Mouse (Mus musculus) T-helper 1 cell (primary cell): ENCODE results near the gene Grifin.

Source experiments
- in situ Hi-C: fragments of 300-600 bp; cut with MboI, MseI; formaldehyde crosslinking; loops from one replicate; pipeline ENCODE4 v1.15.1; 2025; ENCODE audit warnings: high pct_unique_total_duplicates

The Grifin gene

GRCm38 (mm10) chr5:140564896-140565295 lies at the start of gene Grifin:
Gene Grifin (minus strand): TSS chr5:140565071.
- in situ Hi-C loops = loop anchor here (5.0 kb wide), 1 partner anchor 52 kb away; no protein-coding TSS in a partner anchor

DNA sequence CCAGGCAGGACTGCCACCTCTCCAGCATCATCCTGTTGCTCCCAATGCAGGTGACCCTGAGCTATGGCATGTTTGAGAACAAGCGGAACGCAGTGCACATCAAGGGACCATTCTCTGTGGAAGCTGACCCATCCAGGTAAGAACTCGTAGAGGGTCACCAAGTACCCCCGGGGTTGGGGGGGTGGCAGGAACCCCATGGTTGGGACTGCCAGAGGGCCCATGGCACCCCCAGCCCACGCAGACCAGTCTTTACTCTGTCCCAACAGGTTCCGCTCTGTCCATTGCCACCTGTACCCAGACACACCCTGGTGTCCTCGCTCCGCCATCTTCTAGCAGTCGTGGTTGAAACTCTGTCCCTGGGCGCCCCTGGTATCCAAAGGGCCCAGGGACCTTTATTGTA lies 49.3 kb upstream of the Grifin start:
- in situ Hi-C loops = no loop called here

- in situ Hi-C loops = no loop called here
These were observed 47.3 kb upstream of the Grifin start for GRCm38 (mm10) chr5:140612191-140612590.

GRCm38 (mm10) chr5:140611611-140612185 lies 46.8 kb upstream of the Grifin start:
- in situ Hi-C loops = no loop called here

- in situ Hi-C loops = no loop called here
These were observed 46.2 kb upstream of the Grifin start for GRCm38 (mm10) chr5:140611021-140611583.

DNA sequence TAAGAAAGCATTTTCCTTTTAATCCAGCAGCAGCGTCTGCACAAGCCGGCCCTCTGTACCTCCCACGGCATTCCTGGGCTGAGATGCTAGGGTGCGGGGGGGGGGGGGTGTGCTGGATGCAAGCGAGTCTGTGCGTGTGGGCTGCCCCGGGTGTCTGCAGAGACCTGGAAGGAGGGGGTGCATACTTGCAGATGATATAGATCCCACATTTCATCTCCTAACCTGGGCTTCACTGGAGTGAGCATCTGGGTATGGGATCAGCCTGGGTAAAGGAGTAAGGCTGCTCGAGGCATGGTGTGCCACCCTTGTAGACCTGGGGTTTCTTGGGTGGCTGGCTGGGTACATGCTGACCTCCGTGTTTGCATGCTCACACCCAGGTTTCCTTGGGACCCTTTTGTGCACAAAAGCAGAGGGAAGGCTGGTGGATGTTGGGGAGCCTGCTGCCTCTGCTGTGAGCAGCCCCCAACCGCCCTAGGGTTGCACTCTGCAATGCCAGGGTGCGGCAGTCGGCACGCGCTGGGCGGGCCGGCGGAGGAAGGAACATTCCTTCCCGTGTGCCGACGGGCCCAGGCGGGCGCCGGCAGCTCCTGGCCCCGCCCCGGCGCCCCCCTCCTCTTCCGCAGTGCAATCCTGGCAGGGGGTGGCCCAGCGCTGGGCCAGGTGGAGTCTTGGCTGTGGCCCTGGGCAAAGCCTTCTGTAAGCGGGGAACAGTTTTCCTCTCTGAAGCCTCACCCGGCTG lies 45.6 kb upstream of the Grifin start:
- in situ Hi-C loops = no loop called here

DNA sequence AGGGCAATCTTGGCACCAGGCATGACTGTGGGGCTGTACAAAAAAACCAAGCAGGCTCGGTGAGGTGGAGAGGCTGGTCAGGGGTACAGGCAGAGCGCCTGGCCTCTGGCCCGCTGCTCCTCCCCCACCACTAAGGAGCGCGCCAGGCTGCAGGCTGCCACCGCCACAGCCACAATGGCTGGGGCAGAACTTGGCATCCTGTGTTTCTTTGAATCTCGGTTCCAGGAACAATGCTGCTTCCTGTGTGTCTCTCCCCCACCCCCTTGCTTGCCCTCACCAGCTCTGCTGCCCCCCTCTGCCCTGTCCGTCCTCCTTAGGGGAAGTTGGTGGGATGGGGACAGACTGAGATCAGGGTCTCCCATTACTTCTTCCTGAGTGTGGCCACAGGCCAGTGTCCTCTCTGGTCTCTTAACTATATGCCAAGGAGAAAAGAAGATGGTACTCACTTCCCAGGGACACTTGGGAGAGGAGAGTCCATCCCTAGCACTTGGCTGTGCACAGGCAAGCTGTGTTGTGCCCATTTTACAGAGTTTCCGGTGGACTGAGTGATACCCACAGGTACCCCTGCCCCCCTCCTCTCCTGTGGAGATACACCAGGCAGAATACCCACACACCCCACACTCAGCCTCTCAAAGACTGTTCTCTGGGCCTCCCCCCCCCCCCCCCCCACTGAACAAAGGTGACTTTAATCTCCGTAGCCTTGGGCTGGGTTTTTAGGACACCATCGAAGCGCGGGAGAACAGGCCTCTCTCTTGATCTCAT lies 44.8 kb upstream of the Grifin start:
- in situ Hi-C loops = no loop called here

DNA sequence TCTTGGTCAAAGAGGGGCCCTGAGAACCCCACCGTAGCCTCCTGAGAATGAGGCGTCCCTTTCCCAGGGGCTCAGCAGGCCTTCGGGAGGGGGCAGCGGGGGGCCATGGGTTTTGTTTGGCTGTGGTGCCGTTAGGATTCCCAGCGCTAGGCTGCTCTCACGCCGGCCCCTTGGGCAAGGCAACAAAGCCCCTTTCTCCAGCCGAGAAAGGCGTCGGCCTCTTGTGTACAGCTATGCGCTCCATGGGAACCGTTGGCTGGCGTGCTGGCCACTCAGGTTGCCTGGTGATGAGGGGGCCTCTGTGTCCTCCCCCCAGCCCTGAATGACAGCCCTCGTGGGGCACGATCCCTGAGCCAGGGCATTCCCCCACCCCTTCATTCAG lies 43.8 kb upstream of the Grifin start:
- in situ Hi-C loops = no loop called here

GRCm38 (mm10) chr5:140607836-140608633 lies 43.2 kb upstream of the Grifin start:
- in situ Hi-C loops = no loop called here

DNA sequence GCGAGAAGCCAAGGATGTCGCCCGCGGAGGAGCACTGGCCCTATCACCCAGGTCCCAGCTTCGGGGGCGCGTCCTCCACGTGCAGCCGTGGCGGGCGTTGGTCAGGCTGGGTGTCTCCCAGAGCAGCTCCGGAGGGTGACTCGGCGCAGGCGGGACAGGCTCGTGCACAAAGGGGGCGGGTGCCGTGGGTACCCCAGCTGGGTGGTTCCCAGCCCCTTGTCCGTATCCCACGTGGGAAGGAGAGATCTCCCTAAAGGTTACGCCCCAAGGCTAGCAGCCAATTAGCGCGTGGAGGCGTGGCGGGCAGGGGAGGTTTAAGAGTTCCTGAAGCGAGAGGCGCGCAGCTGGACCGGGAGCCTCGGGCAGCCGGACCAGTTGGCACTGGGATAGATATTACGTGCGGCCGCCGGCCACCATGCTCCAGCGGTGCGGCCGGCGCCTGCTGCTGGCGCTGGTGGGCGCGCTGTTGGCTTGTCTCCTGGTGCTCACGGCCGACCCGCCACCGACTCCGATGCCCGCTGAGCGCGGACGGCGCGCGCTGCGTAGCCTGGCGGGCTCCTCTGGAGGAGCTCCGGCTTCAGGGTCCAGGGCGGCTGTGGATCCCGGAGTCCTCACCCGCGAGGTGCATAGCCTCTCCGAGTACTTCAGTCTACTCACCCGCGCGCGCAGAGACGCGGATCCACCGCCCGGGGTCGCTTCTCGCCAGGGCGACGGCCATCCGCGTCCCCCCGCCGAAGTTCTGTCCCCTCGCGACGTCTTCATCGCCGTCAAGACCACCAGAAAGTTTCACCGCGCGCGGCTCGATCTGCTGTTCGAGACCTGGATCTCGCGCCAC lies 42.3 kb upstream of the Grifin start, which contains the start of gene Lfng:
Gene Lfng (plus strand): TSS at position 320 of the 835 bp plus-strand sequence.
- in situ Hi-C loops = no loop called here

DNA sequence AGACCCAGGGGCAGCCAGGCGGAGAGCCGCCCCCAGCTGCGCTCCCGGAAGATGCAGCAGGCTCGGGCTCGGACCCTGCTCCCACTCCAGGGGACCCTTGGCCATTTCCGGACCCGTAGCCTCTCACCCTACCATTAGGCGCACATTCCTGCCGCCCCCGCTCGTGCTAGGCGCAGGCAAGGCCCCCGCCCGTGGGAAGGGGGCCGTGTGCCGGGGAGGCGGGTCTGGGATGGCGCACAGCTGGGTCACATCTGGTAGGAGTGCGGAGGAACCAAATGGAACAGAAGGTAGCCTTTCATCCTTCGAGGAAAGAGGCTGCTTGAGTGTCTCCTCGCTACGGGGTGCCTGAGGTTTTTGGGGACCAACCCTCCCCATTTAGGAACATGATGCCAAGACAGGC lies 41.5 kb upstream of the Grifin start:
- in situ Hi-C loops = no loop called here

GRCm38 (mm10) chr5:140605228-140605627 lies 40.4 kb upstream of the Grifin start:
- in situ Hi-C loops = no loop called here

DNA sequence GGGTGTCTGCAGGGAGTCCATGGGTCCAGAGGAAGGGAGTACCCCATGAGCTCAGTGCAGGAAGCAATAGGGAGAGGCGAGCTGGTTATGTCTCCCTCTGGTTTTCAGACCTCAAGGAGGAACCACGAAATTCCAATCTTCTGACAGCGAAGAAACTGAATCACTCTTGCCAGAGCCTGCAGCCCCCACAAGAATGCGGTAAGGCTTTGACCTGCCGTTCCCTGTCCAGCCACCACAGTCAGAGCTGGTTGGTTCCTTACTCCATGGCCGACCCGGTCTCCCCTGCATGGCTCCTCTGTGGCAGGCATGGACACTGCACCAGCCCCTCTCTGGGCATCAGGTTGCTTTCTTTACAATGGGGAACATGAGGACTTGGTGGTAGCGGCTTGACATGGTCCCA lies 39.5 kb upstream of the Grifin start:
- in situ Hi-C loops = no loop called here

DNA sequence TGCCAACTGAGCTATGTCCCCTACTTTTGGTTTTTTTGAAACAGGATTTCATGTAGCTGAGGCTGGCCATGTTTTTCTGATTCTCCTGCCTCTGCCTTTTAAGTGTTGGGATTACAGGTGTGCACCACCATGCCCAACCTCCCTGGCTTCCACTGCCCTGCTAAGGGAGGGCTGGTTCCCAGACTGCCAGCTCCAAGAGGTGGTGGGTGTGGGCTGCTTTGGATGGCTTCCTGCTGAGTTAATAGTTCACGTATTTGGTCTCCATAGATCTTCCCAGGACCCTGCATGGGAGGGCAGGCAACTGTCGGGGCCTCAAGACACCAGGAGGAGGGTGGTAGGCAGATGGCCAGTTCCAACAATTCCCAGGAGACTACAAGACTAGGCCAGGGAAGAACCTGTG lies 37.7 kb upstream of the Grifin start:
- in situ Hi-C loops = no loop called here

DNA sequence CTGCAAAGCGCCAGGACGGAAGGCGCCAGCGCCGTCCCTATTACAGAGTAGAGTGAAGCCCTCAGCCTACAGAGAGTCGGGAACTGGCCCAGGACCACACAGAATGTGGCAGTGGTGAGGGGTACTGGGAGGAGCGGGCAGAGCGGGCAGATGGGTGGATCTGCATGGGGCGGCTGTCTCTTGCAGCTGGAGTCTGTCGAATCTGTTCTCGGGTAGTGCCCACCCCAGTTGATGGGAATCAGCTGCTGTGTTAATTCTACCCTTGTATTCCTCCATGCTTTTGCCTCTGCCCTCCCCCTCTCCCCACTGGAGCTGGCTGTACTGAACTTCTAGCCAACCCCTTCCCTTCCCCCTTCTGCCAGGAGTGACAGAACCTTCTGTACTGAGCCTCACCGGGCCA lies 36.8 kb upstream of the Grifin start:
- in situ Hi-C loops = no loop called here

DNA sequence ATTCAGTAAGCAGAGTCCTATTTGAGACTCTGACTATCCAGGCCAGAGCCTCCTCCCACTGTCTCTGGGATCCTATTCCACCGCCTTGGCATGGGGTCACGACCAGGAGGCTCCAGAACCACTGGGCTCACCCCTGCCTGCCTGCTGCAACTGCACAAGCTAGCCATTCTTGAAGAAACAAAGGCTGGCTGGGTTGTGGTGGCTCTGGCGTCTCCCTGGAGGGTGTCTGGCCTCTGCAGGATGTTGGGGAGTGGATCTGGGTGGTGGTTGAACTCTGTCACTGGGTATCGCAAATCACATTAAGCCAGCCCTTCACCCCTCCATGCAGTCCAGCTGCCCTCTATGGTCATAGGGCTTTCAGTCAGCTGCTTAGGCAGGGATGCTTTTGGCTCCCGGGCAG lies 35.1 kb upstream of the Grifin start:
- in situ Hi-C loops = loop anchor here (10.0 kb wide), 1 partner anchor 805 kb away; the partner anchor contains the start of gene Mafk

- in situ Hi-C loops = loop anchor here (10.0 kb wide), 1 partner anchor 803 kb away; the partner anchor contains the start of gene Mafk
These were observed 32.9 kb upstream of the Grifin start for GRCm38 (mm10) chr5:140597787-140598186.

DNA sequence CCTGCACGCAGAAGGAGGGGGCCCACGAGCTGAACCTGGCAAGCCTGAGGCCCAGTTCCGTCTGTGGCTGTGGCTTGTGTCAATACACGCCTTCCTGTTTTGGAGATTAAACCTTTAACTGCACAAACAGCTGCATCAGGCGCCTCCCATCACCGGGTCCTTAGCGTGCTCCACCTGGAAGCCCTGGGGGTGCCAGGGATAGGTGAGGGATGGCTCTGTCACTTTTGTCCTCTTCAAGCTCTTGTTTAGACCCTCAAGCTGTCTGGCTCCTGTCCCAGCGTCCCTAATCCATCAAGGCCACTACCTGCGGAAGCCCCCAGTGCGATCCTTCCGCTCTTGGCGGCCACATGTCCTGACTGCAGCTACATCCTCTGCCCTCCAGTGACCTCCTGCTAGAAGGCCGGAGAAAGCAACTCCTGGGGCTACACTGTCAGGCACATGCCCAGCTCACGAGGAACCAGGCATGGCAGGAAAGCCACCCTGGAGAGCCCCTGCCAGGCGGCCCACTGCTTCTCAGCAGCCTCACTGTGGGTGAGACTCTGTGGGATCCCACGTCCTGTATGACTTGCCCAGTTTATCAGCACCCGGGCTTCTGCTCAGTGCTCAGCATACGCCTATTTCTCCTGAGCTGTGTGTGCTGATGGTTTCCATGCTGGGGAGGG lies 32.2 kb upstream of the Grifin start:
- in situ Hi-C loops = loop anchor here (10.0 kb wide), 1 partner anchor 802 kb away; the partner anchor contains the start of gene Mafk

GRCm38 (mm10) chr5:140596426-140596825 lies 31.6 kb upstream of the Grifin start:
- in situ Hi-C loops = loop anchor here (10.0 kb wide), 1 partner anchor 802 kb away; the partner anchor contains the start of gene Mafk

- in situ Hi-C loops = loop anchor here (10.0 kb wide), 1 partner anchor 800 kb away; the partner anchor contains the start of gene Mafk
These were observed 30.0 kb upstream of the Grifin start for GRCm38 (mm10) chr5:140594846-140595245.
